Mouse (Mus musculus): ENCODE data around the gene Vps53. TPM values are rescaled to one million over a fixed set of nuclear protein-coding genes. Genes with fewer than 3 reads are reported as not detected.

Gene Vps53
- polyA plus RNA-seq, 1 experiment from 2014 or later: 52.8 TPM

Other genes with a start within 250 kb of the Vps53 start
- 0.84 and 0.93 TPM in 2 replicates for gene Rph3al, start 241.2 kb downstream of the Vps53 start, polyA plus RNA-seq (2016; fragmentation: Nextera tagmentation; extraction: Ambion mirVana)
- gene 1700016K19Rik, start 179.7 kb downstream of the Vps53 start, polyA plus RNA-seq (2016; fragmentation: Nextera tagmentation; extraction: Ambion mirVana): 0.40 and 1.1 TPM in 2 replicates
- gene Rflnb, start 151.9 kb downstream of the Vps53 start, polyA plus RNA-seq (2016; fragmentation: Nextera tagmentation; extraction: Ambion mirVana): 13.0 and 14.4 TPM in 2 replicates
- 23.7 and 25.4 TPM in 2 replicates for gene Fam57a, start within 50 bp of the Vps53 start, polyA plus RNA-seq (2016; fragmentation: Nextera tagmentation; extraction: Ambion mirVana)
- gene Dbil5, start 38.0 kb upstream of the Vps53 start, polyA plus RNA-seq (2016; fragmentation: Nextera tagmentation; extraction: Ambion mirVana): 0.88 TPM in 1 of 2 replicates, not detected in the other
- gene Gemin4, start 38.0 kb upstream of the Vps53 start, polyA plus RNA-seq (2016; fragmentation: Nextera tagmentation; extraction: Ambion mirVana): 26.2 and 33.1 TPM in 2 replicates
- 16.4 and 17.7 TPM in 2 replicates for gene Mrm3, start 64.1 kb upstream of the Vps53 start, polyA plus RNA-seq (2016; fragmentation: Nextera tagmentation; extraction: Ambion mirVana)
- 113 and 116 TPM in 2 replicates for gene Glod4, start 64.1 kb upstream of the Vps53 start, polyA plus RNA-seq (2016; fragmentation: Nextera tagmentation; extraction: Ambion mirVana)
- 56.9 and 69.4 TPM in 2 replicates for gene Nxn, start 219.5 kb upstream of the Vps53 start, polyA plus RNA-seq (2016; fragmentation: Nextera tagmentation; extraction: Ambion mirVana)
- gene Timm22, start 227.3 kb upstream of the Vps53 start, polyA plus RNA-seq (2016; fragmentation: Nextera tagmentation; extraction: Ambion mirVana): 98.8 and 113 TPM in 2 replicates